Mouse (Mus musculus): Measurements from ENCODE around the gene Raf1. TPM values are rescaled to one million over a fixed set of nuclear protein-coding genes. Genes with fewer than 3 reads are reported as not detected.

Raf1 gene
- total and polyA plus RNA-seq, 2 experiments from 2014 or later: 105 to 226 TPM

- DNase-seq (no peak), ATAC-seq (no peak)
- Histone ChIP-seq H3K9me3 (ENCODE audit: low read length) (no peaks in the 10 kb centered on the region), H3K36me3 (ENCODE audit: insufficient read depth) (no peaks in the 10 kb centered on the region), H3K4me3 (ENCODE audit: low read depth, low read length) (no peak overlapping the region), H3K27ac (ENCODE audit: low read depth, low read length) (no peak overlapping the region), H3K4me2 (ENCODE audit: low read depth) (no peak overlapping the region), H3K4me1 (ENCODE audit: insufficient read depth) (no peaks in the 10 kb centered on the region), H3K27me3 (ENCODE audit: insufficient read depth, low read length) (no peaks in the 10 kb centered on the region), H3K9ac (no peak overlapping the region)
- TF ChIP-seq CTCF (IDR thresholded peaks at IDR 0.05; ENCODE audit: low read depth): no peak
- 98% methylated on average over 2 of the region's 2 CpGs for WGBS
Measured at GRCm38 (mm10) chr6:115684271-115684670, 7.8 kb upstream of the Raf1 start.

GRCm38 (mm10) chr6:115681066-115681465, 4.6 kb upstream of the Raf1 start:
- 90% methylated on average over 4 of the region's 4 CpGs for WGBS
- TF ChIP-seq CTCF (IDR thresholded peaks at IDR 0.05; ENCODE audit: low read depth): no peak
- Histone ChIP-seq H3K27me3 (ENCODE audit: insufficient read depth, low read length) (no peaks in the 10 kb centered on the region), H3K9ac (no peak overlapping the region), H3K4me3 (ENCODE audit: low read depth, low read length) (no peak overlapping the region), H3K4me2 (ENCODE audit: low read depth) (no peak overlapping the region), H3K9me3 (ENCODE audit: low read length) (no peaks in the 10 kb centered on the region), H3K36me3 (ENCODE audit: insufficient read depth) (no peaks in the 10 kb centered on the region), H3K27ac (ENCODE audit: low read depth, low read length) (no peak overlapping the region), H3K4me1 (ENCODE audit: insufficient read depth) (no peaks in the 10 kb centered on the region)
- no peak for DNase-seq
- ATAC-seq: no peak

- Histone ChIP-seq H3K9me3 (ENCODE audit: low read length) (no peaks in the 10 kb centered on the region), H3K9ac (no peak overlapping the region), H3K27ac (ENCODE audit: low read depth, low read length) (no peak overlapping the region), H3K4me3 (ENCODE audit: low read depth, low read length) (no peak overlapping the region), H3K4me2 (ENCODE audit: low read depth) (no peak overlapping the region), H3K36me3 (ENCODE audit: insufficient read depth) (no peaks in the 10 kb centered on the region), H3K27me3 (ENCODE audit: insufficient read depth, low read length) (no peaks in the 10 kb centered on the region), H3K4me1 (ENCODE audit: insufficient read depth) (peaks cover 13% of the 10 kb centered on the region)
- no peak for TF ChIP-seq CTCF (IDR thresholded peaks at IDR 0.05; ENCODE audit: low read depth)
- no peak for ATAC-seq
- no peak for DNase-seq
- 93% methylated on average over 1 of the region's 1 CpGs for WGBS
Measured at GRCm38 (mm10) chr6:115678012-115678411, 1.6 kb upstream of the Raf1 start.

- 96% methylated on average over 7 of the region's 7 CpGs for WGBS
- peak overlapping the region; percentile 99; the same call in 1 of the 2 replicates for H3K9ac ChIP-seq
Measured at GRCm38 (mm10) chr6:115677441-115677840, 1.0 kb upstream of the Raf1 start.

GRCm38 (mm10) chr6:115675508-115676336, 713 bp downstream of the Raf1 start:
- Histone ChIP-seq H3K36me3 (ENCODE audit: insufficient read depth) (no peaks in the 10 kb centered on the region), H3K27me3 (ENCODE audit: insufficient read depth, low read length) (no peaks in the 10 kb centered on the region), H3K4me2 (ENCODE audit: low read depth) (peak overlapping the region; percentile 73), H3K4me3 (ENCODE audit: low read depth, low read length) (peak overlapping the region; percentile 99), H3K9me3 (ENCODE audit: low read length) (no peaks in the 10 kb centered on the region), H3K4me1 (ENCODE audit: insufficient read depth) (peaks cover 17% of the 10 kb centered on the region), H3K9ac (peak overlapping the region; percentile 99), H3K27ac (ENCODE audit: low read depth, low read length) (peak overlapping the region; percentile 99)
- DNase-seq (peak; percentile 72), ATAC-seq (peak; percentile 37)
- no peak for TF ChIP-seq CTCF (IDR thresholded peaks at IDR 0.05; ENCODE audit: low read depth)
- under 1% methylated on average over 53 of the region's 53 CpGs for WGBS

More at GRCm38 (mm10) chr6:115677441-115677840, 1.0 kb upstream of the Raf1 start:
- Histone ChIP-seq H3K4me2 (ENCODE audit: low read depth) (peak overlapping the region; percentile 73), H3K27ac (ENCODE audit: low read depth, low read length) (no peak overlapping the region), H3K4me1 (ENCODE audit: insufficient read depth) (peaks cover 14% of the 10 kb centered on the region), H3K27me3 (ENCODE audit: insufficient read depth, low read length) (no peaks in the 10 kb centered on the region), H3K36me3 (ENCODE audit: insufficient read depth) (no peaks in the 10 kb centered on the region), H3K4me3 (ENCODE audit: low read depth, low read length) (peak overlapping the region; percentile 99), H3K9me3 (ENCODE audit: low read length) (no peaks in the 10 kb centered on the region)
- TF ChIP-seq CTCF (IDR thresholded peaks at IDR 0.05; ENCODE audit: low read depth): no peak
- ATAC-seq (no peak), DNase-seq (no peak)

- peak overlapping the region; percentile 99 for H3K27ac ChIP-seq (ENCODE audit: low read depth, low read length)
- TF ChIP-seq CTCF (IDR thresholded peaks at IDR 0.05; ENCODE audit: low read depth): no peak
- no peaks in the 10 kb centered on the region for H3K9me3 ChIP-seq (ENCODE audit: low read length)
- H3K36me3 ChIP-seq (ENCODE audit: insufficient read depth): no peaks in the 10 kb centered on the region
- peak overlapping the region; percentile 99 for H3K9ac ChIP-seq
- peaks cover 17% of the 10 kb centered on the region for H3K4me1 ChIP-seq (ENCODE audit: insufficient read depth)
- H3K27me3 ChIP-seq (ENCODE audit: insufficient read depth, low read length): no peaks in the 10 kb centered on the region
- no peak for ATAC-seq
- WGBS: 1% methylated on average over 13 of the region's 13 CpGs
- H3K4me2 ChIP-seq (ENCODE audit: low read depth): peak overlapping the region; percentile 73
- no peak for DNase-seq
- peak overlapping the region; percentile 99 for H3K4me3 ChIP-seq (ENCODE audit: low read depth, low read length)
Measured at GRCm38 (mm10) chr6:115675166-115675507, 1.3 kb downstream of the Raf1 start.

- H3K27me3 ChIP-seq (ENCODE audit: insufficient read depth, low read length): no peaks in the 10 kb centered on the region
- ATAC-seq (no peak), DNase-seq (no peak)
- 22% methylated on average over 2 of the region's 2 CpGs for WGBS
- no peak for TF ChIP-seq CTCF (IDR thresholded peaks at IDR 0.05; ENCODE audit: low read depth)
- H3K9me3 ChIP-seq (ENCODE audit: low read length): no peaks in the 10 kb centered on the region
- H3K4me2 ChIP-seq (ENCODE audit: low read depth): peak overlapping the region; percentile 73
- peak overlapping the region; percentile 99 for H3K9ac ChIP-seq
- H3K4me1 ChIP-seq (ENCODE audit: insufficient read depth): peaks cover 17% of the 10 kb centered on the region
- H3K36me3 ChIP-seq (ENCODE audit: insufficient read depth): no peaks in the 10 kb centered on the region
- H3K4me3 ChIP-seq (ENCODE audit: low read depth, low read length): peak overlapping the region; percentile 99
- H3K27ac ChIP-seq (ENCODE audit: low read depth, low read length): no peak overlapping the region; the same call in 1 of the 2 replicates
Measured at GRCm38 (mm10) chr6:115674316-115674715, 2.1 kb downstream of the Raf1 start.
